Mouse (Mus musculus): ENCODE measurements around the gene Copg2. TPM values are rescaled to one million over a fixed set of nuclear protein-coding genes. Genes with fewer than 3 reads are reported as not detected.

Gene Copg2
- polyA plus RNA-seq, 1 experiment = not detected

DNA sequence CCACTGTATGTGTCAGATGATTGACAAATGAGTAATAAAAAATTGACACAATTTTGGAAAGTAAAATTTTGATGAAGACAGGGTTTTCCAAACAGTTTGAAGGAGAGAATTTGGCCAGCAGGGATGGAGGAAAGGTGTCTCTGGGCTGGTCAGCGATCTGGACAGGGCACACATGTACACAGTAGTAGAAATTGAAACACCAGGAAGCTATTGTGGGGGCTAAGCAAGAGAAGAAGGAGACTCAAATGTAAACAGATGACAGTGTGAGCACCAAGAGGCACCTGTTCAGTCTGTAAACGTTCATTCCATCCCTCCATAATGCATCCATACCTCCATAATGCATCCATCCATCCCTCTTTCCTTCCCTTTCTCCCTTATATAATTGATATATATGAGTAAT is 145.4 kb downstream of the Copg2 start:
- WGBS = 76% methylated on average over 2 of the region's 2 CpGs
- Histone ChIP-seq H3K4me1 (ENCODE audit: control insufficient read depth, insufficient read depth, low read length) (no peaks in the 10 kb centered on the region), H3K4me3 (ENCODE audit: insufficient read depth, low read depth, low read length) (no peak overlapping the region), H3K27ac (ENCODE audit: insufficient read depth, low read depth, low read length) (no peak overlapping the region)
- TF ChIP-seq CTCF (IDR thresholded peaks at IDR 0.05; ENCODE audit: insufficient read depth, low read depth, low read length) (no peak), POLR2A (IDR thresholded peaks at IDR 0.05; ENCODE audit: insufficient read depth, low read depth, low read length) (no peak)

DNA sequence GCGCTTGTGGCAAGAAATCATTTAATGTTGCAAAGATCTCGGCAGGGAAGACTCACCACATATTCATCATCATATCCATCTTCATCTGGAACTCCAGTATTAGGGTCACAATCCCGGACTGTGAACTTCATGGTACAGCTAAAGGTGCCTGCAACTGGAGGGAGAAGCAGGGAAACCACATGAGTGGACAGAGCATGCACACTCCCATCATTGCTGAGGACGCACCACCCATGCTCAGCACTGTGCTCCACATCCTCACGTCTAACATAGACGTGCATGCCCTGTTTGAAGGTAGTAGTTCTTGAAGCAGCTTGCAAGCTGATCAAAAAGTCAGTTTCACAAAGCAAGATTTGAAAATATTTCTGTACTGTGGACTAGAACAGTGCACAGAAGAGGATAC is 146.1 kb downstream of the Copg2 start:
- TF ChIP-seq POLR2A (IDR thresholded peaks at IDR 0.05; ENCODE audit: insufficient read depth, low read depth, low read length) = no peak
- no peak for TF ChIP-seq CTCF (IDR thresholded peaks at IDR 0.05; ENCODE audit: insufficient read depth, low read depth, low read length)
- no peak overlapping the region for H3K4me3 ChIP-seq (ENCODE audit: insufficient read depth, low read depth, low read length)
- H3K4me1 ChIP-seq (ENCODE audit: control insufficient read depth, insufficient read depth, low read length) = peaks cover 2% of the 10 kb centered on the region; the same call in 1 of the 2 replicates
- no peak overlapping the region for H3K27ac ChIP-seq (ENCODE audit: insufficient read depth, low read depth, low read length)
- WGBS = 81% methylated on average over 6 of the region's 6 CpGs

DNA sequence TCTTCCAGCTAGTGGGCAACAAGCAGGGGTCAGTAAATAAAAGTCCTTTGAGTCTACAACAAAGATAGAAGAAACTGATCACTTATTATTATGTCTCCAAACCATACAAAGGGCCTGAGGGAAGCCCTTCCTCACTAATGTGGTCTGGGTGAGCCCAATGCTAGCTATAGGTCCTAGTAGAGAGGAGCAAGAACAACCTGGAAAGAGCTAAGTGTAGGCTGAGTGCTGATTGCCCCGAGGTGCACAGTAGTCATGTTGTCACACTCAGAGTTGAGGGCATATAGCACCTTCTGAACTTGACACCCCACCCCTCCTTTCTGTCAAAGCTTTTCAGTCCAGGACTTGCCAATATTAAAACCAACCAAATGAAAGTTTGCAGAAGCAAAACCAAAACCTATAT is 146.7 kb downstream of the Copg2 start:
- 66% methylated on average over 1 of the region's 1 CpGs for WGBS
- peaks cover 2% of the 10 kb centered on the region; the same call in 1 of the 2 replicates for H3K4me1 ChIP-seq (ENCODE audit: control insufficient read depth, insufficient read depth, low read length)

DNA sequence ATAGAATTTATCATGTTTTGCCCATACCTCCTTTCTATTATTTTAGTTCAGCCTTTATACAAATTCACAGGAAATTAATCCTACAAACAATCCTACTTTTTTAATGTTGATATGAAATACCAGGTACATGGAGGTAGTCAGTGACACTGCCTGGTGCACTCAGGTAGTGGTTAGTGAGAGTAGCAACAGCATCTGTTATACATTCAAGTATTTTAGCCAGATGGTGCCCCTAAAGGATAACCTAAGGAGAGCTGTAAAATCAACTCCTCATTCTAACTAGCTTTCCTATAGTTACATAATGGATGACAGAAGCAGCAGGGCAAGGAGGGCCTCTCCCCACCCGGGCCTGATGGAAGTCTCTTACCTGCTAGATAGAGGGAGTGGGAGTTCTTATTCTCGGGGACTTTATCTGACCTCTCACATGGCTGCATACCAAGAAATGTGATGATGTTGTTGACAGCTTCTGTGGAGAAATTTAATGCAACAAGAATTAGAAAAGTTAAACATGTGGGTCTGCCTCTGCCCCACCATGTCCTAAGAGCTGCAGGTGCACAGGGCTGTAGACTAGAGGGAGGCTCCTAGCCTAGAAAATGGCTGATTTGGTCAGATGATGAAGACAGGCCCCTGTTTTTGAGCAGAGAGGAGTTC is 147.4 kb downstream of the Copg2 start:
- TF ChIP-seq POLR2A (IDR thresholded peaks at IDR 0.05; ENCODE audit: insufficient read depth, low read depth, low read length) (no peak), CTCF (IDR thresholded peaks at IDR 0.05; ENCODE audit: insufficient read depth, low read depth, low read length) (no peak)
- WGBS = 58% methylated on average over 2 of the region's 2 CpGs
- H3K4me3 ChIP-seq (ENCODE audit: insufficient read depth, low read depth, low read length) = no peak overlapping the region
- peaks cover 2% of the 10 kb centered on the region; the same call in 1 of the 2 replicates for H3K4me1 ChIP-seq (ENCODE audit: control insufficient read depth, insufficient read depth, low read length)
- H3K27ac ChIP-seq (ENCODE audit: insufficient read depth, low read depth, low read length) = no peak overlapping the region

More for the DNA sequence above, 146.7 kb downstream of the Copg2 start:
- Histone ChIP-seq H3K27ac (ENCODE audit: insufficient read depth, low read depth, low read length) (no peak overlapping the region), H3K4me3 (ENCODE audit: insufficient read depth, low read depth, low read length) (no peak overlapping the region)
- TF ChIP-seq CTCF (IDR thresholded peaks at IDR 0.05; ENCODE audit: insufficient read depth, low read depth, low read length) (no peak), POLR2A (IDR thresholded peaks at IDR 0.05; ENCODE audit: insufficient read depth, low read depth, low read length) (no peak)

DNA sequence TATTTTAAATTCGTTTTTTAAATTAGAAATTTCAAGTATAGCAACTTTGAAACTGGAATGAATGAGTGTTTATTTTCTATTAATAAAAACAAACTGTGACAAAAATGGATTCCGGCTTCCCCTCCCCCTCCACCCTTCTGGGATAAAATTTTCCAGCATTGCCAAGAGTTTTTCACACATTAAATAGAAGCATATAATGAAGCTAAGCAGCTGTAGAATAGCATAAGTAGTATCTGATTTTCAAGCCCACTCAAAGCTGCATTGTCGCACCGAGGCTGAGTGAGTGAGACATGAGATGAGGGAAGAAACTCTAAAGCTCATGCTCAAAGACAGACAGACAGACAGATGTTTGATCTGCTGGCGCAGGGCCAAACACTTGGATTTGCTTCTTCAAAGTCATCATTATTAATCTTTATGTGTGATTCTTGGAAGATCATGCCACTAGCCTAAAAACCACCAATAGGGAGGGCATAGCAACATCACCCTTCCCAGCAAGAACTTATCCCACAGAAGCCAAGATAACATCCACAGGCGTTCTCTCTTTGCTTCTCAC is 148.2 kb downstream of the Copg2 start:
- H3K4me1 ChIP-seq (ENCODE audit: control insufficient read depth, insufficient read depth, low read length) = peaks cover 2% of the 10 kb centered on the region; the same call in 1 of the 2 replicates
- no peak for TF ChIP-seq POLR2A (IDR thresholded peaks at IDR 0.05; ENCODE audit: insufficient read depth, low read depth, low read length)
- TF ChIP-seq CTCF (IDR thresholded peaks at IDR 0.05; ENCODE audit: insufficient read depth, low read depth, low read length) = no peak
- H3K4me3 ChIP-seq (ENCODE audit: insufficient read depth, low read depth, low read length) = no peak overlapping the region
- 70% methylated on average over 6 of the region's 6 CpGs for WGBS
- no peak overlapping the region for H3K27ac ChIP-seq (ENCODE audit: insufficient read depth, low read depth, low read length)

DNA sequence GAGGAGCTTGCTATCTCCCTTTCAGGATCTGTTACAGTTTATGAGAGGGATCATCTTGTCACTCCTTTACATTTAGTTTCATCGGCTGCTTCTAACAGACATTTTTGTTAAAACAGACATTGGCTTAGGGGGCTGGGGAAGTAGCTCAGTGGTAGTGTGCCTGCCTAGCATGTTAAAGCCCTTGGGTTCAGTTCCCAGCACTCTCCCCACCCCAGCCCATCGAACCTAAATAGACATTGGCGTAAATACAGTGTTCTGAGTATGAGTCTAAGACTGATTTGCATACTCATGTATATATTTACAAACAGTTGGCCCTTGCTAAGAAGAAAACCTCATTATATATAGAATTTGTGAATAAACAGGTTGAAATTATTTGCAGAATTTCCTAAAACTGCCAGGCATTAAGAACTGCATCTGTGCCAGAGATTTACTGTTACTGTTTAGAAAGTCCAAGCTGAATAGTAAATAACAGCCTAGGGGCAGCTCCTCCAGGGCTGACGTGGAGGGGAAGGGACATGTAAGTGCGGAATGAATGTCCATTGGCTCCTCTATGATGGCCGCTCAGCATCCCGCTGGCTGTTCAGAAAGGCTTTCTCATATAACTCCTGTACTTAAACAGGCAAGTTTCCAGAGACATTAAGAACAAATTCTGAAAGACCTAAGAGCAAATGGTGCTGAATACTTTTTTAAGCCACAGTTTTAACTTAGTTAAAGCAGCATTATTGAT is 148.8 kb downstream of the Copg2 start:
- 71% methylated on average over 7 of the region's 7 CpGs for WGBS
- Histone ChIP-seq H3K4me1 (ENCODE audit: control insufficient read depth, insufficient read depth, low read length) (peaks cover 2% of the 10 kb centered on the region; the same call in 1 of the 2 replicates), H3K4me3 (ENCODE audit: insufficient read depth, low read depth, low read length) (no peak overlapping the region), H3K27ac (ENCODE audit: insufficient read depth, low read depth, low read length) (no peak overlapping the region)
- TF ChIP-seq POLR2A (IDR thresholded peaks at IDR 0.05; ENCODE audit: insufficient read depth, low read depth, low read length) = no peak
- no peak for TF ChIP-seq CTCF (IDR thresholded peaks at IDR 0.05; ENCODE audit: insufficient read depth, low read depth, low read length)

DNA sequence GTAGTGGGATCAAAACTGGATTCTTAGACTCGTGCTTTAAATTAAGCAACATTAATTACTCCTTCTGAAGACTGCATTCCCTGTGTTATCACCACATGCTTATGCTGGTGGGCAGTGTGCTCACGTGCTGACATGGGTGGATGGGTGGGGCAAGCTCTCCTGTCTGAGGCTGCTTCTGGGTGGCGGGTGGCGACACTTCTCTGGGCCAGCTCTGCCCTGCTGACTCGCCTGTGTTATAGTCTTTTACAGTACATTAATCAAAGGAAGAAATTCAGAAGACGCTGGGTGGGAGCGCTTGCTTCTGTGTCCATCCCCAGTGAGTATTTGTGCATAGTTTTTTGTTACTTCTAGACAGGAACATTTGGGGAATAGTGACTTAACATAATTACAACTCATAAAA is 151.0 kb downstream of the Copg2 start:
- Histone ChIP-seq H3K27ac (ENCODE audit: insufficient read depth, low read depth, low read length) (no peak overlapping the region), H3K4me1 (ENCODE audit: control insufficient read depth, insufficient read depth, low read length) (peaks cover 2% of the 10 kb centered on the region; the same call in 1 of the 2 replicates), H3K4me3 (ENCODE audit: insufficient read depth, low read depth, low read length) (no peak overlapping the region)
- TF ChIP-seq CTCF (IDR thresholded peaks at IDR 0.05; ENCODE audit: insufficient read depth, low read depth, low read length) = no peak
- no peak for TF ChIP-seq POLR2A (IDR thresholded peaks at IDR 0.05; ENCODE audit: insufficient read depth, low read depth, low read length)
- 49% methylated on average over 7 of the region's 7 CpGs for WGBS

DNA sequence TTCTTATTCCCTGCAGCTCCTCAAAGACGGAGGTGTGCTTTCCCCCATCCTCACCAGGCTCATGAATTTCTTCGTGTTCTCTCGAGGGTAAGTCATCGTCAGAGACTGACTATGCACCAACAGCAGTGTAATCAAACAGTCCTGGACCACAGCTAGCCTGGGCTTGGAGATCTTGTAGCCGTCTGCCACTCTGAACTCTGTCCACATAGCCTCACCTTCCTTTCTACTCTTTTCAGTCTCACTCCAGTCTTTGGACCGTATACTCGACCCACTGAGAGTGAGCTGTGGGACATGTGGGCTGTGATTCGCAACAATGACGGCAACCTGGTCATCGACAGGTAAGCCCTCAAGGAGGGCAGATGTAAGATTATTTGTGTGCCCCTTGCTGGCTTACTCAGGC is 151.7 kb downstream of the Copg2 start:
- TF ChIP-seq CTCF (IDR thresholded peaks at IDR 0.05; ENCODE audit: insufficient read depth, low read depth, low read length) (no peak), POLR2A (IDR thresholded peaks at IDR 0.05; ENCODE audit: insufficient read depth, low read depth, low read length) (no peak)
- Histone ChIP-seq H3K4me1 (ENCODE audit: control insufficient read depth, insufficient read depth, low read length) (peaks cover 2% of the 10 kb centered on the region; the same call in 1 of the 2 replicates), H3K27ac (ENCODE audit: insufficient read depth, low read depth, low read length) (no peak overlapping the region), H3K4me3 (ENCODE audit: insufficient read depth, low read depth, low read length) (no peak overlapping the region)
- WGBS = 75% methylated on average over 10 of the region's 10 CpGs

DNA sequence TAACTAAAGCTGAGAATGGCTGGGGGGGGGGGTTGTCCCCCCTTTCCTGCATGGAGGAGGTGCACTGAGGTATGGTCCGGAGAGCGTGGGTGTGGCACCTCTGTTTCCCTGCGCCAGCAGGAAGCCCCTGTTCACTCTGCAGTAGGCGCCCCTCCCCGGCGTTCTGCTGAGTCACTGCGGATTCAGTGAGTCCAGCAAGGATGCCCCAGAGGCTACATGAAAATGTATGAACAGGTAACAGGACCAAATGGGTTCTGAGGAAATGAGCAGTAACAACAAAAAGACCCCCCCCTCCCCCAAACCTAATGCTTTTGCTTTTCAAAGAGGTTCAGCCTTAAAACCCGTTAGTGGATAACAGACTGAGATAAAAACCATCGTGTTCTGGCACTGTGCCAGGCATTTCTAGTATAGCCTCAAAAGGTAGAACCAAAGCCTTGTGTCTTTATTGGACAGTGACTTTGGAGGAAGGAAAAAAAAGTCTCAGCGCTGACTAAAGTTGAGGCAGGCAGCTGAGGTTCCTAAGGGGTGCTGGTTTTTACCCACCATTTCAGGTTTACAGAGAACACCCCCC is 157.3 kb downstream of the Copg2 start:
- Histone ChIP-seq H3K4me1 (ENCODE audit: control insufficient read depth, insufficient read depth, low read length) (no peaks in the 10 kb centered on the region; the same call in 1 of the 2 replicates), H3K27ac (ENCODE audit: insufficient read depth, low read depth, low read length) (no peak overlapping the region), H3K4me3 (ENCODE audit: insufficient read depth, low read depth, low read length) (peak overlapping the region; percentile 35)
- TF ChIP-seq CTCF (IDR thresholded peaks at IDR 0.05; ENCODE audit: insufficient read depth, low read depth, low read length) (no peak), POLR2A (IDR thresholded peaks at IDR 0.05; ENCODE audit: insufficient read depth, low read depth, low read length) (no peak)
- 59% methylated on average over 10 of the region's 10 CpGs for WGBS

Measured in olfactory bulb, adult 2 months (tissue).